Mouse (Mus musculus): ENCODE results near the gene Ap2b1.

DNA sequence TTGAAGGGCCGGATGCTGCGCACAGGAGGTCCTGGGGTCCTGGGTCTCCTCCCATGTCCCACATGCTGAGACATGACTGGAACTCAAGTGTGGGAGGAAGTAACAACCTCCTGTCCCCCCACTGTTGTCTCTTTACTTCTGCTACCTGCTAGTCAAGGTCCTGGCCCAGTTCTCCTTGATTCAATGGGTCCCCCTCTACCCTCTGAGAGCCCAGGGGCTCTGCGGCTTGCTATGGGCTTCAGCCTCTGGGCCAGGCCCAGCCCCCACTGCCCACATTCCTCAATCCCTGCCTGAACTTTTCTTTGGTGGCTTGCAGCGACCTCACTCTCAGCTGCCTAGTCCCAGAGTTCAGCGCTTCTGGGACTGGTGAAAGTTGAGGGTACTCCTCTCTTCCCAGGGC is 130.5 kb downstream of the Ap2b1 start, which contains the start of gene Gas2l2:
- TF ChIP-seq CTCF (IDR thresholded peaks at IDR 0.05; ENCODE audit: extremely low read depth, insufficient read depth, low read length): no peak
- no peak for TF ChIP-seq POLR2A (IDR thresholded peaks at IDR 0.05; ENCODE audit: extremely low read depth, insufficient read depth, low read length)
